Mouse (Mus musculus) C2C12 (cell line): ENCODE data around the gene Zfand3.

Experiments used
- CEBPB ChIP-seq: IDR thresholded peaks from one replicate; pipeline ENCODE4 v1.6.1; 2011; ENCODE audit warnings: low read depth, mild to moderate bottlenecking, control low read depth, moderate library complexity
- CTCF ChIP-seq: IDR thresholded peaks from one replicate; pipeline ENCODE4 v1.5.1; 2011; ENCODE audit not compliant: control insufficient read depth, insufficient read depth, insufficient read length
- MAX ChIP-seq: IDR thresholded peaks from one replicate; pipeline ENCODE4 v1.6.1; 2011; ENCODE audit warnings: mild to moderate bottlenecking, control low read depth
- MYOD1 ChIP-seq: IDR thresholded peaks from one replicate; pipeline ENCODE4 v1.6.1; 2011; ENCODE audit warnings: low read depth; ENCODE audit not compliant: control insufficient read depth, insufficient read length
- MYOG ChIP-seq: IDR thresholded peaks from one replicate; pipeline ENCODE4 v1.6.1; 2011; ENCODE audit not compliant: control insufficient read depth, insufficient read length; ENCODE audit errors: extremely low read depth
- USF1 ChIP-seq: IDR thresholded peaks from one replicate; pipeline ENCODE4 v1.6.1; 2011; ENCODE audit warnings: low read depth, mild to moderate bottlenecking, control low read depth, moderate library complexity

GRCm38 (mm10) chr17:30110678-30111077 lies 106.1 kb downstream of the Zfand3 start:
- TF ChIP-seq USF1 (no peak), CTCF (no peak), MYOG (no peak), MAX (no peak), MYOD1 (no peak), CEBPB (no peak)
